In the genomic region with DNA sequence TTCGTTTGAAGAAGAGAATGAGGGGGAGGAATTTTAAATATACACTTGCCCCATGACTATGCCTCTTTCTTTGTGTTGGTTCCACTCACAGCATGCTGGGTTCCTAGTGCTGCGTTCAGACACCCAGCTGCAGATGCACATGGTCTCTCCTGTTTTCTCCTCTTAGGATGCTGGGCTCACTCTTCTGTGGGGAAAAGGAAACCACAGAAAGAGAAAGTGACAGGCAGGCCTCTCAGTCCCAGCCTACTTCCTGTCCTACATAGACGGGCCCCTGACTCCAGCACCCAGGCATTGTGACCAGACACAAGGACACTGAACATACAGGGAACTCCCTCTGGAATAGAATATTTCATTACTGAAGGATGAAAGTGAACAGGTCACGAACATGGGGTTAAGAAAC, we compare ENCODE assay signal across 14 mouse cellular contexts. TPM values are rescaled to one million over a fixed set of nuclear protein-coding genes. Genes with fewer than 3 reads are reported as not detected.
DNase-seq lines count a peak whose midpoint lies in the region; ATAC-seq lines count a peak whose summit lies in the region.
"Had no signal": no experiment of that assay in that cellular context is flagged by ENCODE, and none has a peak within 500 bp of the region (broad histone marks: within the 10 kb centered on the region; RNA-seq: fewer than 3 reads in every experiment).

No protein-coding gene starts in this region.

- no peak overlapping the region for H3K9ac ChIP-seq in heart, embryonic 16.5 days (ENCODE audit: low read length)
- no peak overlapping the region for H3K9ac ChIP-seq in forebrain, embryonic 13.5 days
- H3K9ac ChIP-seq: forebrain, embryonic 15.5 days had no signal

- no peaks in the 10 kb centered on the region for H3K27me3 ChIP-seq in heart, embryonic 16.5 days (ENCODE audit: control insufficient read depth, insufficient read depth, low read length)
- H3K27me3 ChIP-seq in heart, embryonic 10.5 days (ENCODE audit: insufficient read depth, poor library complexity, severe bottlenecking) = no peaks in the 10 kb centered on the region
- H3K27me3 ChIP-seq in forebrain, embryonic 13.5 days = no peaks in the 10 kb centered on the region
- H3K27me3 ChIP-seq: forebrain, embryonic 15.5 days had no signal

- no peak for DNase-seq in heart, embryonic 10.5 days (ENCODE audit: low spot score)
- DNase-seq in thymus, postnatal 14 days = peak; percentile 65
- no peak for DNase-seq in cerebellum, postnatal 14 days
- DNase-seq in right cerebral cortex, postnatal 4 days = no peak
- DNase-seq: gastrocnemius, postnatal 36 days; heart, postnatal 36 days; kidney, adult 11 months; spleen, adult 18-20 months had no signal

- no peak; the same call in 1 of the 2 replicates for ATAC-seq in heart, embryonic 16.5 days (replicated peaks; ENCODE audit: extremely low read depth, insufficient read depth, low FRiP score)
- ATAC-seq in common myeloid progenitor, adult 5-6 weeks (replicated peaks; ENCODE audit: low read depth, poor library complexity, severe bottlenecking) = peak; percentile 58
- ATAC-seq in megakaryocyte, adult 5-6 weeks (ENCODE audit: poor library complexity, severe bottlenecking) = peak; percentile 33
- no peak for ATAC-seq in forebrain, embryonic 13.5 days
- ATAC-seq: forebrain, embryonic 15.5 days had no signal

- peak overlapping the region; percentile 68; the same call in 1 of the 2 replicates for H3K27ac ChIP-seq in heart, embryonic 16.5 days (ENCODE audit: low read length)
- no peak overlapping the region for H3K27ac ChIP-seq in heart, embryonic 10.5 days
- H3K27ac ChIP-seq in forebrain, embryonic 13.5 days = no peak overlapping the region
- H3K27ac ChIP-seq: forebrain, embryonic 15.5 days had no signal

- no peaks in the 10 kb centered on the region for H3K9me3 ChIP-seq in heart, embryonic 16.5 days (replicated peaks; ENCODE audit: control insufficient read depth, low read length)
- no peaks in the 10 kb centered on the region for H3K9me3 ChIP-seq in heart, embryonic 10.5 days
- no peaks in the 10 kb centered on the region for H3K9me3 ChIP-seq in forebrain, embryonic 13.5 days (replicated peaks)
- H3K9me3 ChIP-seq: forebrain, embryonic 15.5 days had no signal

- H3K4me3 ChIP-seq in heart, embryonic 16.5 days (ENCODE audit: low read length) = no peak overlapping the region
- no peak overlapping the region for H3K4me3 ChIP-seq in heart, embryonic 10.5 days
- H3K4me3 ChIP-seq in forebrain, embryonic 13.5 days = no peak overlapping the region
- H3K4me3 ChIP-seq: forebrain, embryonic 15.5 days had no signal

- H3K36me3 ChIP-seq in heart, embryonic 16.5 days (ENCODE audit: control insufficient read depth, insufficient read depth) = no peaks in the 10 kb centered on the region
- H3K36me3 ChIP-seq in heart, embryonic 10.5 days = no peaks in the 10 kb centered on the region
- no peaks in the 10 kb centered on the region for H3K36me3 ChIP-seq in forebrain, embryonic 13.5 days (ENCODE audit: poor library complexity, severe bottlenecking)
- H3K36me3 ChIP-seq: forebrain, embryonic 15.5 days had no signal

- no peaks in the 10 kb centered on the region for H3K4me1 ChIP-seq in heart, embryonic 16.5 days (ENCODE audit: control insufficient read depth, insufficient read depth, low read length)
- peaks cover 18% of the 10 kb centered on the region for H3K4me1 ChIP-seq in heart, embryonic 10.5 days
- no peaks in the 10 kb centered on the region for H3K4me1 ChIP-seq in forebrain, embryonic 13.5 days
- H3K4me1 ChIP-seq: forebrain, embryonic 15.5 days had no signal

- no peak overlapping the region for H3K4me2 ChIP-seq in heart, embryonic 16.5 days (ENCODE audit: low read depth, low read length)
- no peak overlapping the region for H3K4me2 ChIP-seq in forebrain, embryonic 13.5 days
- H3K4me2 ChIP-seq: forebrain, embryonic 15.5 days; midbrain, embryonic 11.5 days had no signal

- WGBS in heart, embryonic 16.5 days = 51% methylated on average over 4 of the region's 4 CpGs
- 61% methylated on average over 4 of the region's 4 CpGs for WGBS in heart, embryonic 10.5 days
- 75% methylated on average over 4 of the region's 4 CpGs for WGBS in forebrain, embryonic 13.5 days

RNA-seq across cellular contexts. Expression of gene Tuba8, which starts 15.5 kb away (rescaled TPM):
- 1.2 and 2.0 TPM in 2 replicates for polyA plus RNA-seq in heart, embryonic 16.5 days (2015; fragmentation: Nextera tagmentation; extraction: Ambion mirVana)
- 0.95 and 2.3 TPM in 2 replicates for polyA plus RNA-seq in heart, embryonic 10.5 days (2016; fragmentation: Nextera tagmentation; extraction: Ambion mirVana)
- total RNA-seq in common myeloid progenitor, adult 5-6 weeks (2017) = 34.6 and 40.7 TPM in 2 replicates
- total RNA-seq in megakaryocyte, adult 5-6 weeks (2015) = 5.1 and 6.2 TPM in 2 replicates
- total RNA-seq in megakaryocyte, adult 5-6 weeks (2017) = 5.1 and 5.6 TPM in 2 replicates
- 0.20 TPM in 1 of 2 replicates, not detected in the other for polyA plus RNA-seq in forebrain, embryonic 13.5 days (2015; fragmentation: Nextera tagmentation; extraction: Ambion mirVana)

RNA-seq across cellular contexts. Expression of gene Usp18, which starts 19.7 kb away (rescaled TPM):
- polyA plus RNA-seq in heart, embryonic 16.5 days (2015; fragmentation: Nextera tagmentation; extraction: Ambion mirVana) = 3.6 and 6.1 TPM in 2 replicates
- polyA plus RNA-seq in heart, embryonic 10.5 days (2016; fragmentation: Nextera tagmentation; extraction: Ambion mirVana) = 0.62 and 1.5 TPM in 2 replicates
- 2.6 and 9.0 TPM in 2 replicates for total RNA-seq in common myeloid progenitor, adult 5-6 weeks (2017)
- 25.0 and 26.8 TPM in 2 replicates for total RNA-seq in megakaryocyte, adult 5-6 weeks (2015)
- total RNA-seq in megakaryocyte, adult 5-6 weeks (2017) = 14.2 and 20.7 TPM in 2 replicates
- 0.76 and 0.84 TPM in 2 replicates for polyA plus RNA-seq in forebrain, embryonic 13.5 days (2015; fragmentation: Nextera tagmentation; extraction: Ambion mirVana)

RNA-seq across cellular contexts. Expression of gene Pex26, which starts 42.6 kb away (rescaled TPM):
- 6.7 and 7.6 TPM in 2 replicates for polyA plus RNA-seq in heart, embryonic 16.5 days (2015; fragmentation: Nextera tagmentation; extraction: Ambion mirVana)
- polyA plus RNA-seq in heart, embryonic 10.5 days (2016; fragmentation: Nextera tagmentation; extraction: Ambion mirVana) = 5.1 and 6.6 TPM in 2 replicates
- total RNA-seq in common myeloid progenitor, adult 5-6 weeks (2017) = 5.6 and 6.3 TPM in 2 replicates
- total RNA-seq in megakaryocyte, adult 5-6 weeks (2015) = 3.7 and 4.8 TPM in 2 replicates
- total RNA-seq in megakaryocyte, adult 5-6 weeks (2017) = 4.2 and 5.7 TPM in 2 replicates
- 9.5 and 11.3 TPM in 2 replicates for polyA plus RNA-seq in forebrain, embryonic 13.5 days (2015; fragmentation: Nextera tagmentation; extraction: Ambion mirVana)

Comparison
In these comparisons a context has a peak if more than half of its experiments do, and no peak if none do; other contexts are left out.
1. ATAC-seq: peak in common myeloid progenitor, adult 5-6 weeks (single experiment) and megakaryocyte, adult 5-6 weeks (single experiment); none in heart, embryonic 16.5 days (single experiment) and forebrain, embryonic 13.5 days (single experiment).